In genomic region chr6:113838493-113838892, GRCm38 (mm10) we compare ENCODE assay signal across 18 mouse cellular contexts.
DNase-seq lines count a peak whose midpoint lies in the region; ATAC-seq lines count a peak whose summit lies in the region.
"Had no signal": no experiment of that assay in that cellular context is flagged by ENCODE, and none has a peak within 500 bp of the region (broad histone marks: within the 10 kb centered on the region; RNA-seq: fewer than 3 reads in every experiment).

No protein-coding gene starts in this region.

- H3K4me1 ChIP-seq in limb, embryonic 11.5 days (ENCODE audit: control insufficient read depth, insufficient read depth, low read length), result no peaks in the 10 kb centered on the region
- H3K4me1 ChIP-seq in limb, embryonic 10.5 days, result peaks cover 14% of the 10 kb centered on the region
- no peaks in the 10 kb centered on the region for H3K4me1 ChIP-seq in limb, embryonic 15.5 days
- H3K4me1 ChIP-seq: forebrain, embryonic 15.5 days had no signal

- no peak overlapping the region for H3K4me2 ChIP-seq in limb, embryonic 11.5 days (ENCODE audit: low read depth, severe bottlenecking)
- H3K4me2 ChIP-seq in limb, embryonic 15.5 days, result no peak overlapping the region
- H3K4me2 ChIP-seq: forebrain, embryonic 15.5 days; hindbrain, embryonic 13.5 days had no signal

- no peak overlapping the region for H3K9ac ChIP-seq in limb, embryonic 11.5 days (ENCODE audit: low read length)
- H3K9ac ChIP-seq in limb, embryonic 15.5 days, result no peak overlapping the region
- H3K9ac ChIP-seq: forebrain, embryonic 15.5 days; hindbrain, embryonic 13.5 days had no signal

- ATAC-seq in limb, embryonic 11.5 days (ENCODE audit: insufficient number of reproducible peaks, low FRiP score, low TSS enrichment, low read depth), result 0 out of 2 replicates have a peak, but pooled peaks have one; percentile 6
- 0 out of 2 replicates have a peak, but pooled peaks have one; percentile 26 for ATAC-seq in limb, embryonic 15.5 days (ENCODE audit: insufficient number of reproducible peaks, low FRiP score, low TSS enrichment, low read depth)
- ATAC-seq: forebrain, embryonic 15.5 days had no signal

- DNase-seq in embryo, embryonic 10.5 days (ENCODE audit: low spot score), result peak; percentile 5
- DNase-seq in embryo, embryonic 11 days, result no peak
- DNase-seq in limb, embryonic 11.5 days (ENCODE audit: low spot score), result no peak
- DNase-seq in limb, embryonic 10.5 days (ENCODE audit: low spot score), result no peak
- peak; percentile 6 for DNase-seq in 3T3-L1 (ENCODE audit: low read depth, low spot score)
- DNase-seq in urinary bladder, adult 2 months (ENCODE audit: low spot score), result no peak
- DNase-seq in yolk sac, embryonic 10.5 days (ENCODE audit: low spot score), result no peak
- DNase-seq: cerebellum, adult 11-12 months; heart, adult 18-20 months; kidney, adult 11 months; kidney, postnatal 36 days; midbrain, embryonic 14.5 days; right cerebral cortex, postnatal 25 days; thymus, postnatal 14 days had no signal

- H3K27me3 ChIP-seq in limb, embryonic 11.5 days (ENCODE audit: control insufficient read depth, insufficient read depth, low read length), result no peaks in the 10 kb centered on the region
- H3K27me3 ChIP-seq in limb, embryonic 10.5 days (ENCODE audit: low read depth, poor library complexity, severe bottlenecking), result no peaks in the 10 kb centered on the region
- H3K27me3 ChIP-seq in limb, embryonic 15.5 days, result no peaks in the 10 kb centered on the region
- H3K27me3 ChIP-seq: forebrain, embryonic 15.5 days; hindbrain, embryonic 13.5 days had no signal

- H3K4me3 ChIP-seq in limb, embryonic 11.5 days (ENCODE audit: low read depth, low read length), result no peak overlapping the region
- no peak overlapping the region for H3K4me3 ChIP-seq in limb, embryonic 10.5 days
- H3K4me3 ChIP-seq in limb, embryonic 15.5 days, result no peak overlapping the region
- H3K4me3 ChIP-seq: forebrain, embryonic 15.5 days; hindbrain, embryonic 13.5 days had no signal

- H3K9me3 ChIP-seq in limb, embryonic 11.5 days (ENCODE audit: control insufficient read depth, low read length), result no peaks in the 10 kb centered on the region
- H3K9me3 ChIP-seq in limb, embryonic 10.5 days (replicated peaks), result no peaks in the 10 kb centered on the region
- no peaks in the 10 kb centered on the region for H3K9me3 ChIP-seq in limb, embryonic 15.5 days
- H3K9me3 ChIP-seq: forebrain, embryonic 15.5 days; hindbrain, embryonic 13.5 days had no signal

- no peak overlapping the region for H3K27ac ChIP-seq in limb, embryonic 11.5 days (replicated peaks; ENCODE audit: low read depth, low read length)
- H3K27ac ChIP-seq in limb, embryonic 10.5 days, result no peak overlapping the region
- no peak overlapping the region for H3K27ac ChIP-seq in limb, embryonic 15.5 days
- H3K27ac ChIP-seq: forebrain, embryonic 15.5 days; hindbrain, embryonic 13.5 days; macrophage had no signal

- WGBS in limb, embryonic 11.5 days, result 40% methylated on average over 1 of the region's 1 CpGs
- WGBS in limb, embryonic 10.5 days, result 58% methylated on average over 1 of the region's 1 CpGs
- 44% methylated on average over 1 of the region's 1 CpGs for WGBS in limb, embryonic 15.5 days

- H3K36me3 ChIP-seq in limb, embryonic 11.5 days (ENCODE audit: control insufficient read depth, insufficient read depth, low read length), result no peaks in the 10 kb centered on the region
- H3K36me3 ChIP-seq in limb, embryonic 10.5 days, result no peaks in the 10 kb centered on the region
- H3K36me3 ChIP-seq in limb, embryonic 15.5 days, result no peaks in the 10 kb centered on the region

Comparison
In these comparisons a context has a peak if more than half of its experiments do, and no peak if none do; other contexts are left out.
1. DNase-seq: peak in embryo, embryonic 10.5 days (single experiment) and 3T3-L1 (single experiment); none in embryo, embryonic 11 days (single experiment), limb, embryonic 11.5 days (single experiment), limb, embryonic 10.5 days (single experiment), urinary bladder, adult 2 months (single experiment) and yolk sac, embryonic 10.5 days (single experiment).